Mouse (Mus musculus): ENCODE results near the gene Foxk1. TPM values are rescaled to one million over a fixed set of nuclear protein-coding genes. Genes with fewer than 3 reads are reported as not detected.

Foxk1 gene
- polyA plus RNA-seq, 1 experiment, result 9.1 TPM

- no peak overlapping the region for H3K4me3 ChIP-seq (replicated peaks; ENCODE audit: control insufficient read depth, low read depth, low read length)
Observed at GRCm38 (mm10) chr5:142445709-142446108, 44.4 kb downstream of the Foxk1 start.

GRCm38 (mm10) chr5:142448076-142448475, 46.8 kb downstream of the Foxk1 start:
- 2% methylated on average over 9 of the region's 9 CpGs for WGBS
- Histone ChIP-seq H3K27ac (ENCODE audit: control insufficient read depth, insufficient read depth, low read depth, low read length, poor library complexity) (peak overlapping the region; percentile 7; the same call in 1 of the 2 replicates), H3K4me1 (ENCODE audit: control insufficient read depth, insufficient read depth, low read length) (peaks cover 11% of the 10 kb centered on the region), H3K4me3 (replicated peaks; ENCODE audit: control insufficient read depth, low read depth, low read length) (no peak overlapping the region)
- peak; percentile 94 for TF ChIP-seq CTCF (IDR thresholded peaks at IDR 0.05; ENCODE audit: control insufficient read depth, insufficient read depth, low read length)
- TF ChIP-seq POLR2A (IDR thresholded peaks at IDR 0.05; ENCODE audit: borderline replicate concordance, control insufficient read depth, low read depth, low read length), result no peak

More at GRCm38 (mm10) chr5:142445709-142446108, 44.4 kb downstream of the Foxk1 start:
- H3K27ac ChIP-seq (ENCODE audit: control insufficient read depth, insufficient read depth, low read depth, low read length, poor library complexity), result peak overlapping the region; percentile 15; the same call in 1 of the 2 replicates
- peaks cover 15% of the 10 kb centered on the region for H3K4me1 ChIP-seq (ENCODE audit: control insufficient read depth, insufficient read depth, low read length)
- TF ChIP-seq CTCF (IDR thresholded peaks at IDR 0.05; ENCODE audit: control insufficient read depth, insufficient read depth, low read length) (no peak), POLR2A (IDR thresholded peaks at IDR 0.05; ENCODE audit: borderline replicate concordance, control insufficient read depth, low read depth, low read length) (no peak)
- 54% methylated on average over 8 of the region's 8 CpGs for WGBS

GRCm38 (mm10) chr5:142448623-142449022, 47.3 kb downstream of the Foxk1 start:
- TF ChIP-seq POLR2A (IDR thresholded peaks at IDR 0.05; ENCODE audit: borderline replicate concordance, control insufficient read depth, low read depth, low read length) (no peak), CTCF (IDR thresholded peaks at IDR 0.05; ENCODE audit: control insufficient read depth, insufficient read depth, low read length) (no peak)
- WGBS, result 85% methylated on average over 12 of the region's 12 CpGs
- no peak overlapping the region for H3K27ac ChIP-seq (ENCODE audit: control insufficient read depth, insufficient read depth, low read depth, low read length, poor library complexity)
- H3K4me1 ChIP-seq (ENCODE audit: control insufficient read depth, insufficient read depth, low read length), result peaks cover 11% of the 10 kb centered on the region
- H3K4me3 ChIP-seq (replicated peaks; ENCODE audit: control insufficient read depth, low read depth, low read length), result no peak overlapping the region

- Histone ChIP-seq H3K27ac (ENCODE audit: control insufficient read depth, insufficient read depth, low read depth, low read length, poor library complexity) (no peak overlapping the region), H3K4me1 (ENCODE audit: control insufficient read depth, insufficient read depth, low read length) (peaks cover 2% of the 10 kb centered on the region), H3K4me3 (replicated peaks; ENCODE audit: control insufficient read depth, low read depth, low read length) (no peak overlapping the region)
- TF ChIP-seq CTCF (IDR thresholded peaks at IDR 0.05; ENCODE audit: control insufficient read depth, insufficient read depth, low read length) (no peak), POLR2A (IDR thresholded peaks at IDR 0.05; ENCODE audit: borderline replicate concordance, control insufficient read depth, low read depth, low read length) (no peak)
- 91% methylated on average over 9 of the region's 9 CpGs for WGBS
Observed at GRCm38 (mm10) chr5:142450846-142451245, 49.5 kb downstream of the Foxk1 start.

GRCm38 (mm10) chr5:142451759-142452158, 50.5 kb downstream of the Foxk1 start:
- no peak overlapping the region for H3K4me3 ChIP-seq (replicated peaks; ENCODE audit: control insufficient read depth, low read depth, low read length)
- H3K27ac ChIP-seq (ENCODE audit: control insufficient read depth, insufficient read depth, low read depth, low read length, poor library complexity), result no peak overlapping the region
- no peak for TF ChIP-seq POLR2A (IDR thresholded peaks at IDR 0.05; ENCODE audit: borderline replicate concordance, control insufficient read depth, low read depth, low read length)
- no peak for TF ChIP-seq CTCF (IDR thresholded peaks at IDR 0.05; ENCODE audit: control insufficient read depth, insufficient read depth, low read length)
- H3K4me1 ChIP-seq (ENCODE audit: control insufficient read depth, insufficient read depth, low read length), result no peaks in the 10 kb centered on the region; the same call in none of the 2 replicates
- 22% methylated on average over 1 of the region's 1 CpGs for WGBS

GRCm38 (mm10) chr5:142453742-142454141, 52.4 kb downstream of the Foxk1 start:
- Histone ChIP-seq H3K27ac (ENCODE audit: control insufficient read depth, insufficient read depth, low read depth, low read length, poor library complexity) (no peak overlapping the region), H3K4me3 (replicated peaks; ENCODE audit: control insufficient read depth, low read depth, low read length) (no peak overlapping the region), H3K4me1 (ENCODE audit: control insufficient read depth, insufficient read depth, low read length) (peaks cover 3% of the 10 kb centered on the region; the same call in 1 of the 2 replicates)
- no peak for TF ChIP-seq POLR2A (IDR thresholded peaks at IDR 0.05; ENCODE audit: borderline replicate concordance, control insufficient read depth, low read depth, low read length)
- TF ChIP-seq CTCF (IDR thresholded peaks at IDR 0.05; ENCODE audit: control insufficient read depth, insufficient read depth, low read length), result no peak
- WGBS, result 89% methylated on average over 13 of the region's 13 CpGs

GRCm38 (mm10) chr5:142456318-142456717, 55.0 kb downstream of the Foxk1 start:
- Histone ChIP-seq H3K4me1 (ENCODE audit: control insufficient read depth, insufficient read depth, low read length) (peaks cover 5% of the 10 kb centered on the region; the same call in 1 of the 2 replicates), H3K27ac (ENCODE audit: control insufficient read depth, insufficient read depth, low read depth, low read length, poor library complexity) (no peak overlapping the region), H3K4me3 (replicated peaks; ENCODE audit: control insufficient read depth, low read depth, low read length) (no peak overlapping the region)
- no peak for TF ChIP-seq CTCF (IDR thresholded peaks at IDR 0.05; ENCODE audit: control insufficient read depth, insufficient read depth, low read length)
- no peak for TF ChIP-seq POLR2A (IDR thresholded peaks at IDR 0.05; ENCODE audit: borderline replicate concordance, control insufficient read depth, low read depth, low read length)
- WGBS, result 79% methylated on average over 15 of the region's 15 CpGs

GRCm38 (mm10) chr5:142457345-142457744, 56.0 kb downstream of the Foxk1 start:
- Histone ChIP-seq H3K4me3 (replicated peaks; ENCODE audit: control insufficient read depth, low read depth, low read length) (no peak overlapping the region), H3K4me1 (ENCODE audit: control insufficient read depth, insufficient read depth, low read length) (peaks cover 5% of the 10 kb centered on the region; the same call in 1 of the 2 replicates), H3K27ac (ENCODE audit: control insufficient read depth, insufficient read depth, low read depth, low read length, poor library complexity) (no peak overlapping the region)
- WGBS, result 49% methylated on average over 10 of the region's 10 CpGs
- TF ChIP-seq POLR2A (IDR thresholded peaks at IDR 0.05; ENCODE audit: borderline replicate concordance, control insufficient read depth, low read depth, low read length), result no peak
- TF ChIP-seq CTCF (IDR thresholded peaks at IDR 0.05; ENCODE audit: control insufficient read depth, insufficient read depth, low read length), result no peak
